Mouse (Mus musculus): ENCODE results near the gene Rpsa. TPM values are rescaled to one million over a fixed set of nuclear protein-coding genes. Genes with fewer than 3 reads are reported as not detected.

Rpsa gene
- polyA plus RNA-seq, 1 experiment from 2014 or later, result 905 TPM

DNA sequence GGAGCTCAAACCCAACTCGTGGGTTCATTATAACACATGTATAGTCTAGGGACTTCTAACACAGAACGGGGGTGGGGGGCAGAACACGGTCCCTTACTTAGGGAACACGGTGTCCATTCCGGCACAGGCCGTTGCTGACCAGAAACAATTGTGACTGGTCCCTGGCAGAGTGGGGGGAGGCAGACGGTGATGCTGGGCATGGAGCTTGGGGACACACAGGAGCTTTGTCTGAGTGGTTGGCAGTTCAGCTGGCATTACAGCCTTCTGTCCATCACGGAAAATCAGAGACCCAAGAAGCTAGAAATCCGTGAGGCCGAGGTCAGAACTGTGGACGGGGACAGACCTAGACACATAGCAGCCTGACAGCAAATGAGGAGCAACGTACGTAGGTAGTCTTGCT is 17.0 kb downstream of the Rpsa start:
- Histone ChIP-seq H3K9me3 (no peaks in the 10 kb centered on the region), H3K4me1 (replicated peaks) (0 out of 2 replicates have a peak, but pooled peaks cover 5% of the 10 kb centered on the region), H3K27ac (no peak overlapping the region), H3K4me3 (no peak overlapping the region), H3K27me3 (peaks cover 16% of the 10 kb centered on the region), H3K9ac (no peak overlapping the region), H3K4me2 (no peak overlapping the region), H3K36me3 (no peaks in the 10 kb centered on the region)
- ATAC-seq (ENCODE audit: low FRiP score), result no peak
- WGBS, result 87% methylated on average over 13 of the region's 13 CpGs

DNA sequence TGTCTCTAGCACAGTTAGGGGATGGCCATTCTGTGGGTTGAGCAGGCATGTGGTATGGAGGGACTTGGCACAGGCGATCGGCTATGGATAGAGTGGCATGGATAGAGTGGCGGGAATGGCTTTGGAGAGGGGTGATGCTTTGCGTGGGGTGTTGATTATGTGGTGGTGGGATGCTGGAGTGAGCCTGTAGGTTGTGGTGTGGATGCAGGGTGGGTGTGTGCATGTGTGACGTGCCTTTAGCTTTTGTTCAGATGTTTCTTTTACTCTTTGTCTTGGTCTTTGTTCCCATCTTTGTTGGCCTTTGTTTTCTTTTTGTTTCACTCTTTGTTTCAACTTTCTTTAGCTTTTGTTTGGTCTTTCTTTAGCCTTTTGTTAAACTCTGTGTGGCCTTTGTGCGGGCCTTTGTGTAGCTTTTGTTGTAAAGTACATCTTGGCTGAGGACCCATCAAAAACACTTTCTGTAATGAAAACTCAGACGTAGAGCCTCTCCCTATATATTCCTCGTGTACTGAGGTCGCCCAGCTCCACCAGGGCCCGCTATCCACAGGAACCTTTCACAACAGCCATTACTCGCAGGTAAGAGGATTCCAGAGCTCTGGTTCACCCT is 21.8 kb downstream of the Rpsa start, which contains the start of gene Mobp:
Gene Mobp (plus strand): TSS at position 486 of the 607 bp plus-strand sequence.
- H3K4me1 ChIP-seq (replicated peaks), result 0 out of 2 replicates have a peak, but pooled peaks cover 5% of the 10 kb centered on the region
- H3K36me3 ChIP-seq, result no peaks in the 10 kb centered on the region
- H3K9me3 ChIP-seq, result no peaks in the 10 kb centered on the region
- 29% methylated on average over 11 of the region's 11 CpGs for WGBS
- no peak within 1 kb of the TSS for H3K27ac ChIP-seq
- H3K9ac ChIP-seq, result no peak within 1 kb of the TSS
- no peak for ATAC-seq (ENCODE audit: low FRiP score)
- peaks cover 47% of the 10 kb centered on the region for H3K27me3 ChIP-seq
- no peak within 1 kb of the TSS for H3K4me3 ChIP-seq
- no peak within 1 kb of the TSS for H3K4me2 ChIP-seq

DNA sequence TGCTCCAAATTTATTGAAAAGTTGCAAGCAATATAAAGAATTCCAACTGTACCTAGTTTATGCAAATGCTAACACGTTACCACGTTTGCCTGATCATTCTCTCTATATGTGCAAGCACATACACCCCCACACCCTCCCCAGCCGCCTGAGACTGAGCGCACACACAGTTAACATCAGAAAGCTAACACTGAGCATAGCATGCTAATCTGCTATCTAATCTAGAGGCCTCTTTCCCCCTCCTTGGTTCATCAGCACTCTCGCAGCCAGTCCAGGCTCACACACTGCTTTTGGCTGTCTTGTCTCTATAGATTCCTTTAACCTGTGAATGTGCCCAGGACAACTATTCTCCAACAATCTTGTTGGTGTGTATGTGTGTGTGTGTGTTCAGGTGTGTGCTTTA is 23.7 kb downstream of the Rpsa start:
- 80% methylated on average over 5 of the region's 5 CpGs for WGBS
- no peak overlapping the region for H3K4me2 ChIP-seq
- H3K36me3 ChIP-seq, result no peaks in the 10 kb centered on the region
- H3K27ac ChIP-seq, result no peak overlapping the region
- no peak overlapping the region for H3K4me3 ChIP-seq
- H3K4me1 ChIP-seq (replicated peaks), result 0 out of 2 replicates have a peak, but pooled peaks cover 5% of the 10 kb centered on the region
- no peak for ATAC-seq (ENCODE audit: low FRiP score)
- no peak overlapping the region for H3K9ac ChIP-seq
- H3K27me3 ChIP-seq, result peaks cover 54% of the 10 kb centered on the region
- H3K9me3 ChIP-seq, result no peaks in the 10 kb centered on the region

DNA sequence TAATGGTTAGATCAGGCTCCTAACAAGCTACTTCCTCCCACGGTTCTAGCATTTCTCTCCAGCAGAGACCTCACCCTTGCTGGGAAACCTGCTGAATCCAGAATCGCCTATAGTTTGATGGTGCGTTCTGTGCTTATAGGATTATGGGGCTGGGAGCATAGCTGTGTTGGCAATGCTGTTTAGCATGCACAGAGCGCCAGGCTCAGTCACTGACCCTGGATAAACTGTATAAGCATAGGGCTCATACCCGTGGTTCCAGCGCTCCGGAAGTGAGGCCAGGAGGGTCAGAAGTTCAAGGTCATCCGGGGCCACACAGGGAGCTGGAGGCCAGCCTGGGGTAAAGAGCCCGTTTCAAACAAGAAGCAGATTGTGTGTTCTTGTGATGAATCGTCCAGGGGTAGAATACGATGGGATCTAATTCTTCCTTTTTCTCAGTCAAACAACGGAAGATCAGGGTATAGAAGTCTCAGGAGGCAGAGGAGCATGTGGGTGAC is 24.5 kb downstream of the Rpsa start:
- Histone ChIP-seq H3K27me3 (peaks cover 54% of the 10 kb centered on the region), H3K4me1 (replicated peaks) (0 out of 2 replicates have a peak, but pooled peaks cover 5% of the 10 kb centered on the region), H3K4me2 (no peak overlapping the region), H3K9me3 (no peaks in the 10 kb centered on the region), H3K4me3 (no peak overlapping the region), H3K27ac (no peak overlapping the region), H3K9ac (no peak overlapping the region), H3K36me3 (no peaks in the 10 kb centered on the region)
- WGBS, result 76% methylated on average over 12 of the region's 12 CpGs
- no peak for ATAC-seq (ENCODE audit: low FRiP score)

DNA sequence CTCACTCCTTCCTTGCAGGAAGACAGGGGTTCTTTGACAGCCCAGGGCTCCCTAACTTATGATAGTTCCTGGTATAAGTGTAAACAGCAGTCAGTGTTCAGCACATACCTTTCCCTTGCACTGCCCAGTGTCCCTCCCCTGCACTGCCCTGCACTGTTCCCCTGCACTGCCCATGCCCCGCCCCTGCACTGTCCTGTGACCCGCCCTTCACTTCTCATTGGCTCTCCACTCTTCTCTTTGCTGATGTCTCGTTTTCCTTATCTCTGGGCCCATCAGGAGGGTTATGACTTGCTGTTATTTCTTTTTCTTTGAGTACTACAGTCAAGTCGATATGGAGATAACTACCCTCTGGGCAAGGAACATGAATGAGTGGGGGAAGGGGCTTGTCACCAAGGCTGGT is 30.6 kb downstream of the Rpsa start:
- WGBS, result 41% methylated on average over 4 of the region's 4 CpGs
- Histone ChIP-seq H3K9me3 (no peaks in the 10 kb centered on the region), H3K9ac (no peak overlapping the region), H3K27ac (peak overlapping the region; percentile 63), H3K27me3 (0 out of 2 replicates have a peak, but pooled peaks cover 16% of the 10 kb centered on the region), H3K36me3 (no peaks in the 10 kb centered on the region), H3K4me2 (no peak overlapping the region), H3K4me3 (no peak overlapping the region), H3K4me1 (replicated peaks) (peaks cover 13% of the 10 kb centered on the region)
- peak; percentile 63; the same call in 1 of the 2 replicates for ATAC-seq (ENCODE audit: low FRiP score)

DNA sequence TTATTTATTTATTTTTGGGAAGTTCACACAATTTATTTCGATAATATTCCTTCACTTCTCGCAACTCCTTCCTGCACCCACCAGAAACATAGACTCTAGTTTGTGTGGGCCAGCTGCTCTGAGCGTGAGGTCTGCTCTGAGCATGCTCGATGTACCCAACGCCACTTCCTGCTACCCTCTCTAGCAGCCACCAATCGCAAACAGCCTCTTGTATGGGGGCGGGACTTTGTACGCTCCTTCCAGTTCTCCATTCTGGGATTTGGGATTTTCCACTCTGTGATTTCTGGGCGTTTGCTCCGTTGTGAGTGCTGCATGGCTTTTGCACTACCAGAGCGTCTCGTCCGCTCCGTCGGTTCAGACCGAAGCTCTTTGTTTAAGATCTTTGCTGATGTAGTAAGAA is 36.4 kb downstream of the Rpsa start:
- H3K4me2 ChIP-seq, result no peak overlapping the region
- WGBS, result 84% methylated on average over 16 of the region's 16 CpGs

DNA sequence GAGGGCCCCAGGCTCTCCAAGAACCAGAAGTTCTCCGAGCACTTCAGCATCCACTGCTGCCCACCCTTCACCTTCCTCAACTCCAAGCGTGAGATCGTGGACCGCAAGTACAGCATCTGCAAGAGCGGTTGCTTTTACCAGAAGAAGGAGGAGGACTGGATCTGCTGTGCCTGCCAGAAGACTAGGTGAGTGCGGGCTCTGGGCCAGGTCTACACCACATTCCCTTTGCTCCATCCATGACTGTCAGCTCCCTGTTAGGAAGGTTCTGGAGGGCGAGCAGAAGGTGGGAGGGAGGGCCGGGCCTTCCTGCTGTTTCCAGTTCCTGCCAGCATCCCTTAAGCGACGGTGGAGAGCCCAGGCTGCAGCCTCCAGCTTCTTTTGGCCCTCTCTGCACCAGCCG is 40.3 kb downstream of the Rpsa start:
- 77% methylated on average over 11 of the region's 11 CpGs for WGBS
- H3K9me3 ChIP-seq, result peaks cover 3% of the 10 kb centered on the region
- no peaks in the 10 kb centered on the region for H3K36me3 ChIP-seq
- H3K27ac ChIP-seq, result no peak overlapping the region
- H3K9ac ChIP-seq, result no peak overlapping the region
- no peak overlapping the region for H3K4me3 ChIP-seq
- H3K4me1 ChIP-seq (replicated peaks), result no peaks in the 10 kb centered on the region
- H3K4me2 ChIP-seq, result no peak overlapping the region
- 0 out of 2 replicates have a peak, but pooled peaks cover 8% of the 10 kb centered on the region for H3K27me3 ChIP-seq
- ATAC-seq (ENCODE audit: low FRiP score), result no peak

More for the DNA sequence above, 36.4 kb downstream of the Rpsa start:
- H3K4me1 ChIP-seq (replicated peaks), result no peaks in the 10 kb centered on the region
- H3K9me3 ChIP-seq, result no peaks in the 10 kb centered on the region
- H3K27ac ChIP-seq, result no peak overlapping the region
- H3K4me3 ChIP-seq, result no peak overlapping the region
- H3K36me3 ChIP-seq, result no peaks in the 10 kb centered on the region
- 0 out of 2 replicates have a peak, but pooled peaks cover 4% of the 10 kb centered on the region for H3K27me3 ChIP-seq
- no peak overlapping the region for H3K9ac ChIP-seq
- ATAC-seq (ENCODE audit: low FRiP score), result no peak

DNA sequence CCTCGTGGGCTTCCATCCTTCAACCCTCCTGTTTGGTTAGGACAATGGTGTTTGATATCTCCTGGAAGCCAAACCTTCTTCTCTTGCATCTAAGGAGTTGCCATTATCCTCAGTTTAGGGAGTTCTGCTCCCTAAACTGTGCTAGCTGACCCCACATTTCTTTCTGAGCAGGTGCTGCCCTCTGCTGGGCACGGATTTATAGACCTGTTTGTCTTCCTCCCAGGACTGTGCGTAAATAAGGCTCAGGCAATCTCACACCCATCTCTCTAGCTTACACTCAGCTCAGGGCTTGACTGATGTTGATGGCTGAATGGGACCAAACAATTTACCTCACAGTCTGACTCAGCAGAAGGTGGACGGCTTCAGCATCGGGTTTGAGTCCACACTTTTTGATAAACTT is 43.8 kb downstream of the Rpsa start:
- no peak overlapping the region for H3K4me3 ChIP-seq
- peaks cover 6% of the 10 kb centered on the region for H3K9me3 ChIP-seq
- no peak for ATAC-seq (ENCODE audit: low FRiP score)
- H3K4me2 ChIP-seq, result no peak overlapping the region
- H3K27ac ChIP-seq, result no peak overlapping the region
- H3K27me3 ChIP-seq, result 0 out of 2 replicates have a peak, but pooled peaks cover 8% of the 10 kb centered on the region
- WGBS, result 37% methylated on average over 5 of the region's 5 CpGs
- no peaks in the 10 kb centered on the region for H3K4me1 ChIP-seq (replicated peaks)
- H3K9ac ChIP-seq, result no peak overlapping the region
- no peaks in the 10 kb centered on the region for H3K36me3 ChIP-seq

DNA sequence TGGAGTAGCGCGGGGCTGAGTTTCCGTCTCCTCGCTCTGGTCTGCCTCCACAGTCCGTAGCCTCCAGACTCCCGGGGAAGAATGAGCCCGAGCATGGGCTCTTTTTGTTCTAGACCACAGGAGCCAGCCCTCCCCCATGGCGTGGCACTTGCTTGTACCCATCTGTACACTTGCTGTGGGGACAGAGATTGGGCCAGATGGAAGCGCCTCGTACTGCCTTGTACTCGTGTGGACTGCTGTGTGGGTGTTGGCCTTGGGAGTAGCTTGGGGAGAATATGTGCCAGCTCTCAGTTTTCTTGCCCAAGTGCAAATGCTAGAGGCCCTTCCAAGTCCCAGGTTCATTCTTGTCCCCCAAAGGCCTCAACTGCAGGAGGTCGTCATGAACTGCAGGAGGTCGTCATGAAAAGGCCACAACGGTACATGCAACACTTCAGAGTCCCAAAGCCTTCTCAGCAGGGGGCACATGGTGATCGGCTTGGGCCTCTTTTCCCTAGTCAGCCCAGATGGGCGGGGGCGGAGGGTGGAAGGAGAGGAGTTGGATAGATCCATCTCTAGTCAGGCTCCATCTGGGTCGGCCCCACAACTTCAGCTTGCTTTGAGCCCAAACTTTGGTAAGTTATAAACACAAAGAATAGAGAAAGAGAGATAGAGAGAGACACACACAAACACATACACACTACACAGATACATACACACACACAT is 47.1 kb downstream of the Rpsa start:
- Histone ChIP-seq H3K4me3 (no peak overlapping the region), H3K4me1 (replicated peaks) (no peaks in the 10 kb centered on the region), H3K4me2 (no peak overlapping the region), H3K9me3 (peaks cover 6% of the 10 kb centered on the region), H3K27me3 (0 out of 2 replicates have a peak, but pooled peaks cover 4% of the 10 kb centered on the region), H3K27ac (no peak overlapping the region), H3K36me3 (no peaks in the 10 kb centered on the region), H3K9ac (no peak overlapping the region)
- ATAC-seq (ENCODE audit: low FRiP score), result no peak
- 81% methylated on average over 18 of the region's 18 CpGs for WGBS

DNA sequence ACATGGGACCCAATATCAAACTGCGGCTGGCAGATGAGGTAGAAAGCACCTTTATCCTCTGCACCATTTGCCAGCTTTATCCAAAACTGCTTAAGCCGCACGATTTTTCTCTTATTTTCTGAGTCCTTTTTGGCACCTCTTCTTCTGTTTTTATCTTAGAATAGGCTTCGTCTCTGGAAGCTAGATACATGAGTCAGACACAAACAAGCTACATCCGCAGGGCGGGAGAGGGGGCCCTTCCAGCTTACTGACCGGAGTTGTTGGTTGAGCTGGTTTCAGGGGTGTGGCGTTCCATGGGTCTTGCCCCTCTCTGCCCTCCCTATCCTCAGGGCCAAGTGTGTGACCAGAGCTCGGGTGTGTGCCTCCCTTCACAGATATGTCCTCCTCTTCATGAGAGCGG is 51.3 kb downstream of the Rpsa start:
- H3K27me3 ChIP-seq, result no peaks in the 10 kb centered on the region
- H3K36me3 ChIP-seq, result no peaks in the 10 kb centered on the region
- no peak overlapping the region for H3K4me3 ChIP-seq
- H3K9ac ChIP-seq, result no peak overlapping the region
- 93% methylated on average over 10 of the region's 10 CpGs for WGBS
- ATAC-seq (ENCODE audit: low FRiP score), result no peak
- H3K4me2 ChIP-seq, result no peak overlapping the region
- no peaks in the 10 kb centered on the region for H3K4me1 ChIP-seq (replicated peaks)
- no peaks in the 10 kb centered on the region for H3K9me3 ChIP-seq
- no peak overlapping the region for H3K27ac ChIP-seq
